Mouse (Mus musculus) stomach, embryonic 14.5 days (tissue): ENCODE data around the gene Tcp10b. TPM values are rescaled to one million over a fixed set of nuclear protein-coding genes. Genes with fewer than 3 reads are reported as not detected.
A peak's percentile ranks its signal among the peaks of the same experiment; 100 is the strongest.
"Not testable (repeated sequence)": the region's sequence is repeated elsewhere in the genome, so short reads cannot be mapped to it uniquely, and the experiment has no call there.

Experiments used
- ATAC-seq: fragments of 200-750 bp; cut with Nextera tagmentation; 2 replicates; pipeline ENCODE4 v1.8.0; 2017; ENCODE audit warnings: low read depth, moderate TSS enrichment; ENCODE audit not compliant: insufficient number of reproducible peaks, insufficient read depth, low FRiP score
- H3K27ac ChIP-seq: fragments of 300-500 bp; sonication (generic); 2 replicates; pipeline ENCODE4 v1.5.1; 2014; ENCODE audit warnings: mild to moderate bottlenecking, low read length, moderate library complexity, mixed read lengths
- H3K27me3 ChIP-seq: fragments of 300-500 bp; sonication (generic); 2 replicates; pipeline ENCODE4 v1.6.1; 2014; ENCODE audit warnings: low read length, control low read depth, mixed read lengths; ENCODE audit not compliant: control insufficient read depth, insufficient read depth
- H3K36me3 ChIP-seq: fragments of 300-500 bp; sonication (generic); 2 replicates; pipeline ENCODE4 v1.6.1; 2014; ENCODE audit warnings: mild to moderate bottlenecking, control low read depth, low read length, moderate library complexity, mixed read lengths; ENCODE audit not compliant: control insufficient read depth, insufficient read depth
- H3K4me1 ChIP-seq: fragments of 300-500 bp; sonication (generic); 2 replicates; pipeline ENCODE4 v1.6.1; 2014; ENCODE audit warnings: low read length, control low read depth, mixed read lengths; ENCODE audit not compliant: control insufficient read depth, insufficient read depth
- H3K4me2 ChIP-seq: fragments of 300-500 bp; sonication (generic); replicated peaks from 2 replicates; pipeline ENCODE4 v1.6.1; 2014; ENCODE audit warnings: low read depth, low read length, control low read depth
- H3K4me3 ChIP-seq: fragments of 300-500 bp; sonication (generic); 2 replicates; pipeline ENCODE4 v1.5.1; 2014; ENCODE audit warnings: low read depth, low read length, control low read depth
- H3K9ac ChIP-seq: fragments of 300-500 bp; sonication (generic); replicated peaks from 2 replicates; pipeline ENCODE4 v1.6.1; 2014; ENCODE audit warnings: low read depth, mild to moderate bottlenecking, control low read depth, low read length, moderate library complexity, mixed read lengths
- H3K9me3 ChIP-seq: fragments of 300-500 bp; sonication (generic); 2 replicates; pipeline ENCODE4 v1.6.1; 2016; ENCODE audit warnings: low read depth, low read length, control low read depth; ENCODE audit not compliant: control insufficient read depth
- WGBS: fragments of 180-500 bp; shearing (Covaris S2); extraction: QIAGEN DNeasy Blood & Tissue Kit; methylation state at CpG from one replicate; pipeline ENCODE4 v1.1.7; 2014; 5-methylcytosine and 5-hydroxymethylcytosine counted together
- polyA plus RNA-seq: library from polyadenylated mRNA; unstranded; fragments of >200 nt; fragmentation: Nextera tagmentation; extraction: Ambion mirVana; gene quantifications from 2 replicates; pipeline ENCODE4 v1.2.1, GENCODE M21; 2014

The Tcp10b gene
- 0.14 and 0.22 TPM in 2 replicates for polyA plus RNA-seq

- H3K36me3 ChIP-seq, H3K9me3 ChIP-seq, H3K9ac ChIP-seq, H3K27ac ChIP-seq, H3K4me1 ChIP-seq, H3K4me3 ChIP-seq, H3K27me3 ChIP-seq, ATAC-seq, H3K4me2 ChIP-seq: not testable (repeated sequence)
- WGBS, result 92% methylated on average over 4 of the region's 4 CpGs
Measured at GRCm38 (mm10) chr17:13060804-13061203, at the start of gene Tcp10b. Gene Tcp10b (plus strand): TSS chr17:13061104.

- WGBS, result 89% methylated on average over 3 of the region's 3 CpGs
- no peak overlapping the region for H3K9ac ChIP-seq
- H3K27ac ChIP-seq, result no peak overlapping the region
- no peak overlapping the region for H3K4me3 ChIP-seq
- no peaks in the 10 kb centered on the region for H3K9me3 ChIP-seq
- peaks cover 28% of the 10 kb centered on the region for H3K36me3 ChIP-seq
- H3K27me3 ChIP-seq, result no peaks in the 10 kb centered on the region
- no peak for ATAC-seq
- H3K4me2 ChIP-seq, result no peak overlapping the region
- 0 out of 2 replicates have a peak, but pooled peaks cover 5% of the 10 kb centered on the region for H3K4me1 ChIP-seq
Measured at GRCm38 (mm10) chr17:13013316-13013715, 47.6 kb upstream of the Tcp10b start.

GRCm38 (mm10) chr17:13036627-13037192, 24.2 kb upstream of the Tcp10b start:
- WGBS, result 76% methylated on average over 2 of the region's 12 CpGs
- not testable (repeated sequence) for H3K9ac ChIP-seq, H3K9me3 ChIP-seq, H3K4me3 ChIP-seq, H3K4me2 ChIP-seq, H3K27me3 ChIP-seq, H3K36me3 ChIP-seq, H3K27ac ChIP-seq, H3K4me1 ChIP-seq, ATAC-seq

DNA sequence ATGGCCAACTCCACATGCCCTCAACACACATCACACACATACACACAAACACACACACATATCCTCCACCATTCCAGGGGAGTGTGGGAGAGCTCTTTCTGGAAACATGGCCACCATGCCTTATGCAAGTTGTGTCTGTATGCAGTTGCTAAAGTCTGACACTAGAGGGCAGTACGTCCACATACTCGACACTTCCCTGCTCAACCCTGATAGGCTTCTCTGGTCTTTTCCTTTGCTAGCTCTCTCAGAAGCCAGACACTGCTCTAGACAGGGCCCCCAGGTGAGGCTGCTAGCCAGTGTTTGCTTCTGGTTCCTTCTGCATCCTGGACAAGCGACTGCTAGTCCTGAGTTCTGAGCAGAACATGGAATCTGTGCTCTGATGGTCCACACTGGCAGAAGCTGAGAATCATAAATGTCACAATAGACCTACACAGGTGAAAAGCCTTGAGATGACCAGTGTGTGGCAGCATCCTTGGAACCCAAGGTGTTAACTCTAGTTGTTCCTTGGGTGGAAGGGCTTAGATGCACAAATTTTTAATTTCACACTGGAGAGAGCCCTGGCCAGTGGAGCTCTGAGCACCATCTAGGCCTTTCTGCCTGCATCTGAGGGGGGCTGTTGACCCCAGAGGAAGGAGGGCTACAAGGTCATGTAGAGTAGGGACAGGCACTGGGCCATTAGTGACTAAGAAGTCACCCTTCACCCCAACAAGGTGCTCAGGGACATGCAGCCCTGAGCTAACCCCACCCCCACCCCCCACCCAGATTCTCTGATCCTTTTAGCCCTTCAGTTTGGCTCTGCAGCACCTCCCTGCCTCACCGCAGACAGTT, 16.8 kb upstream of the Tcp10b start:
- H3K36me3 ChIP-seq, H3K4me2 ChIP-seq, H3K4me3 ChIP-seq, H3K9ac ChIP-seq, H3K9me3 ChIP-seq, H3K27ac ChIP-seq, H3K4me1 ChIP-seq, H3K27me3 ChIP-seq: not testable (repeated sequence)
- WGBS, result 19% methylated on average over 4 of the region's 4 CpGs
- peak; percentile 74; the same call in 1 of the 2 replicates for ATAC-seq

DNA sequence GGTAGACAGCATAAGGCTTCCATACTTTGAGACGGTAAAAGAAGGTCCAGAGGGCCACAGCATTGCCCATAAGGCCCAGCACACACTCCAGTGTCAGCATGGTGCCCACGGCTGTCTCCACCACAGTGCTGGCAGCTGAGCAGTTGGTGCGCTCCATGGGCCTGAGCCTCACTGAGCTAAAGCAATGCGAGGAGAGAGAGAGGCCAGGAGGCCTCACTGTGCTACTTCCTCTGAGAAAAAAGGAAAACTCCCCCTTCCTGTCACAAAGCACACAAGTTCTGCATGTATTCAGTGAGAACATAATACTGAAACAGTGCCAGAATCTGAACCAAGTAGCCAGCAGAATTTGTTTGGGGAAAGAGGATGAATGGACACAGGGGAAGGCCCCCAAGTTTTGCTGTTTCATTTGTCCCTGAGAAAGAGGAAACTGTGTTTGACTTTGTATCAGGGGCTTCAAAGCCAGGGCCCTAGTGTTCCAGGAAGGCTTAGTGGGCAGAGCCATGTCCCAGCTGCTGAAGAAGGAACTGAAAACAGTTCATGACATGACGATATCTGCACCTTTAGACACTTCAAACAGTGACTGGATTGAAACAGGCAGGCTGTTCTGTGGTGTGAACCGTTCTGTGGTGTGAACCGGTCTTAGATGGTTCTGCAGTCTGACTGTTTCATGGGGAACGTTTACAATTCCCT, 8.6 kb upstream of the Tcp10b start, which contains the start of gene Gpr31b:
Gpr31b (minus strand) TSS at position 173 of the 690 bp plus-strand sequence.
- H3K4me1 ChIP-seq, H3K27ac ChIP-seq, ATAC-seq, H3K4me2 ChIP-seq, H3K4me3 ChIP-seq, H3K9ac ChIP-seq, H3K9me3 ChIP-seq, H3K36me3 ChIP-seq, H3K27me3 ChIP-seq: not testable (repeated sequence)
- 67% methylated on average over 1 of the region's 8 CpGs for WGBS

GRCm38 (mm10) chr17:13062882-13063281, 2.0 kb downstream of the Tcp10b start:
- H3K4me2 ChIP-seq, H3K27ac ChIP-seq, H3K4me1 ChIP-seq, H3K36me3 ChIP-seq, H3K9me3 ChIP-seq, ATAC-seq, H3K9ac ChIP-seq, H3K27me3 ChIP-seq, H3K4me3 ChIP-seq: not testable (repeated sequence)
- 75% methylated on average over 2 of the region's 7 CpGs for WGBS

GRCm38 (mm10) chr17:13067864-13068385, 7.0 kb downstream of the Tcp10b start:
- not testable (repeated sequence) for H3K4me3 ChIP-seq, H3K9ac ChIP-seq, ATAC-seq, H3K27me3 ChIP-seq, H3K4me2 ChIP-seq, H3K36me3 ChIP-seq, H3K9me3 ChIP-seq, H3K27ac ChIP-seq, H3K4me1 ChIP-seq
- no CpG with 5 or more reads among the region's 4 CpGs for WGBS

DNA sequence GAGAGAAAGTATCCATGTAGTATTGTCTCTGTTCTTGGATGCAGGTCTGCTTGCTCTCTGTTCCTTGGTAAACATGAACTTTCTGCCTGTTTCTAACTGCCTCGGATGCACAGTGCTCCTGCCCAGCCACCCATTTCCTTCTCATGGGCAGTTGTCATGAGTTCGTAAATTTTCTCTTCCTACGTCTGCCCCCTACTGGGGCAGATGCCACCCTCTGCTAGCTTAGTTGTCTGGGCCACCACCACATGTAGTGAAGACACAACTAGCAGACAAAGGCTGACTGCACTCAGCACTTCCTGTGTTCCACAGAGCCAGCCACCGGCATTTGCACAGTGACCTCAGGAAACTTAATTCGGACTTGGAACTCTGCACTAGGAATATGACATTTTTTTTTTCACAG, 8.3 kb downstream of the Tcp10b start:
- not testable (repeated sequence) for H3K27me3 ChIP-seq, H3K4me3 ChIP-seq, H3K9ac ChIP-seq, H3K4me1 ChIP-seq, H3K36me3 ChIP-seq, ATAC-seq, H3K4me2 ChIP-seq, H3K9me3 ChIP-seq, H3K27ac ChIP-seq
- 74% methylated on average over 3 of the region's 5 CpGs for WGBS
